Mouse (Mus musculus) testis, adult 2 months (tissue): ENCODE data around the gene Tango6. TPM values are rescaled to one million over a fixed set of nuclear protein-coding genes. Genes with fewer than 3 reads are reported as not detected.

Experiments used
- H3K27ac ChIP-seq: fragments of 200-500 bp; 2 replicates; pipeline ENCODE4 v1.5.1; 2012; ENCODE audit warnings: low read depth, low read length; ENCODE audit not compliant: control insufficient read depth, insufficient read depth
- H3K27me3 ChIP-seq: fragments of 200-500 bp; 2 replicates; pipeline ENCODE4 v1.6.1; 2012; ENCODE audit warnings: mild to moderate bottlenecking, low read length, moderate library complexity; ENCODE audit not compliant: control insufficient read depth, insufficient read depth
- H3K36me3 ChIP-seq: fragments of 200-500 bp; 2 replicates; pipeline ENCODE4 v1.6.1; 2012; ENCODE audit warnings: mild to moderate bottlenecking, low read length; ENCODE audit not compliant: control insufficient read depth, insufficient read depth
- H3K4me1 ChIP-seq: fragments of 200-500 bp; 2 replicates; pipeline ENCODE4 v1.6.1; 2012; ENCODE audit warnings: low read length; ENCODE audit not compliant: control insufficient read depth, insufficient read depth
- H3K4me3 ChIP-seq: fragments of 200-500 bp; 2 replicates; pipeline ENCODE4 v1.5.1; 2012; ENCODE audit warnings: low read depth, mild to moderate bottlenecking, low read length, moderate library complexity, mixed read lengths; ENCODE audit not compliant: control insufficient read depth
- CTCF ChIP-seq: fragments of 200-500 bp; IDR thresholded peaks from 2 replicates; pipeline ENCODE4 v1.5.1; 2012; ENCODE audit warnings: low read depth, mild to moderate bottlenecking, inconsistent platforms, low read length, moderate library complexity; ENCODE audit not compliant: control insufficient read depth, insufficient read depth, insufficient replicate concordance
- POLR2A ChIP-seq: fragments of 200-500 bp; IDR thresholded peaks from 2 replicates; pipeline ENCODE4 v1.6.1; 2012; ENCODE audit warnings: low read depth, mild to moderate bottlenecking, inconsistent platforms, low read length, moderate library complexity; ENCODE audit not compliant: control insufficient read depth
- polyA plus RNA-seq: library from polyadenylated mRNA; depleted of rRNA; stranded (reverse); fragments of >200 nt; gene quantifications from 2 replicates; pipeline ENCODE4 v1.2.3, GENCODE M21; 2012

Tango6 gene
- polyA plus RNA-seq, 1 experiment, result 3.3 TPM

GRCm38 (mm10) chr8:106727889-106728288, 45.0 kb downstream of the Tango6 start:
- no peaks in the 10 kb centered on the region for H3K4me1 ChIP-seq
- no peaks in the 10 kb centered on the region for H3K27me3 ChIP-seq
- no peak overlapping the region for H3K4me3 ChIP-seq
- H3K36me3 ChIP-seq, result no peaks in the 10 kb centered on the region
- H3K27ac ChIP-seq, result no peak overlapping the region
- TF ChIP-seq POLR2A (no peak), CTCF (no peak)

- no peak for TF ChIP-seq CTCF
- TF ChIP-seq POLR2A, result no peak
- H3K4me1 ChIP-seq, result no peaks in the 10 kb centered on the region
Observed at GRCm38 (mm10) chr8:106732921-106733320, 50.1 kb downstream of the Tango6 start.

GRCm38 (mm10) chr8:106733703-106734102, 50.8 kb downstream of the Tango6 start:
- no peak for TF ChIP-seq CTCF
- no peak for TF ChIP-seq POLR2A
- H3K27ac ChIP-seq, result no peak overlapping the region
- H3K27me3 ChIP-seq, result no peaks in the 10 kb centered on the region
- no peak overlapping the region for H3K4me3 ChIP-seq
- H3K4me1 ChIP-seq, result no peaks in the 10 kb centered on the region
- H3K36me3 ChIP-seq, result no peaks in the 10 kb centered on the region

More at GRCm38 (mm10) chr8:106732921-106733320, 50.1 kb downstream of the Tango6 start:
- Histone ChIP-seq H3K4me3 (no peak overlapping the region), H3K27ac (no peak overlapping the region), H3K36me3 (no peaks in the 10 kb centered on the region), H3K27me3 (no peaks in the 10 kb centered on the region)

GRCm38 (mm10) chr8:106734222-106734621, 51.4 kb downstream of the Tango6 start:
- no peaks in the 10 kb centered on the region for H3K36me3 ChIP-seq
- no peak overlapping the region for H3K4me3 ChIP-seq
- no peaks in the 10 kb centered on the region for H3K27me3 ChIP-seq
- TF ChIP-seq CTCF, result no peak
- no peak for TF ChIP-seq POLR2A
- H3K4me1 ChIP-seq, result no peaks in the 10 kb centered on the region
- no peak overlapping the region for H3K27ac ChIP-seq

- Histone ChIP-seq H3K27me3 (no peaks in the 10 kb centered on the region), H3K4me1 (no peaks in the 10 kb centered on the region), H3K36me3 (no peaks in the 10 kb centered on the region), H3K27ac (no peak overlapping the region), H3K4me3 (no peak overlapping the region)
- TF ChIP-seq CTCF (no peak), POLR2A (no peak)
Observed at GRCm38 (mm10) chr8:106736861-106737662, 54.2 kb downstream of the Tango6 start.

GRCm38 (mm10) chr8:106737846-106738245, 55.0 kb downstream of the Tango6 start:
- Histone ChIP-seq H3K27me3 (no peaks in the 10 kb centered on the region), H3K36me3 (no peaks in the 10 kb centered on the region), H3K4me3 (no peak overlapping the region), H3K4me1 (no peaks in the 10 kb centered on the region), H3K27ac (no peak overlapping the region)
- no peak for TF ChIP-seq CTCF

- no peaks in the 10 kb centered on the region for H3K27me3 ChIP-seq
- TF ChIP-seq CTCF (no peak), POLR2A (no peak)
- no peaks in the 10 kb centered on the region for H3K36me3 ChIP-seq
- no peak overlapping the region for H3K27ac ChIP-seq
- H3K4me1 ChIP-seq, result no peaks in the 10 kb centered on the region
- H3K4me3 ChIP-seq, result no peak overlapping the region
Observed at GRCm38 (mm10) chr8:106742321-106742720, 59.5 kb downstream of the Tango6 start.
